Mouse (Mus musculus) left cerebral cortex, adult 18-20 months (tissue): ENCODE measurements around the gene Gm4894. TPM values are rescaled to one million over a fixed set of nuclear protein-coding genes. Genes with fewer than 3 reads are reported as not detected.

ENCODE experiments used
- DNase-seq, 2 experiments: peaks; one replicate each; pipeline ENCODE4 v3.0.0; 2021 to 2022; ENCODE audit warnings: low spot score in 2 of 2, mixed read lengths in 1 of 2
- long read RNA-seq, 2 experiments: library from polyadenylated mRNA; stranded (forward); transcript quantifications; one replicate each; pipeline ENCODE4 v2.0.0; 2021
- total RNA-seq, 2 experiments: library from RNA; stranded (reverse); gene quantifications; 2 replicates each; pipeline ENCODE4 v1.2.3; 2021

Gene Gm4894
- total RNA-seq: not detected
- long read RNA-seq, experiment 1: 0 reads
- long read RNA-seq, experiment 2: 0 reads

DNA sequence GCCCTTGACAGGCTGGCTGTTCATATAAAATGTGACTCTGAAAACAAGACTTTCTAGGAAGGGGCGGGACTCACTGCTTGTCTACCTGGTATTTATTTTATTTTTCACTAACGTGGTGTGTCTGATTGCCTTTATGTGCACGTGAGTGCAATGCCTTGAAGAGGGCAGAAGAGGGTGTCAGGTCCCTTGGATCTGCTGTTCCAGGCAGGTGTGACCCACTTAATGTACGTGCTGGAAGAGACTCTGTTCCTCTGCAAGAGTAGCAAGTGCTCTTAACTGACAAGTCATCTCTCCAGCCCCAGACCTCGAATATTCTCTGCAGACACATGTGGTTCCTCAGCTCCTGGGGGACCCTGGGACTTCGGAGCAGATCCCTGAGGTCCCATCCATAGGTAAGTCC, at the start of gene Gm4894:
Gm4894 (plus strand) TSS at position 301 of the 400 bp plus-strand sequence.
- no peak for DNase-seq

DNA sequence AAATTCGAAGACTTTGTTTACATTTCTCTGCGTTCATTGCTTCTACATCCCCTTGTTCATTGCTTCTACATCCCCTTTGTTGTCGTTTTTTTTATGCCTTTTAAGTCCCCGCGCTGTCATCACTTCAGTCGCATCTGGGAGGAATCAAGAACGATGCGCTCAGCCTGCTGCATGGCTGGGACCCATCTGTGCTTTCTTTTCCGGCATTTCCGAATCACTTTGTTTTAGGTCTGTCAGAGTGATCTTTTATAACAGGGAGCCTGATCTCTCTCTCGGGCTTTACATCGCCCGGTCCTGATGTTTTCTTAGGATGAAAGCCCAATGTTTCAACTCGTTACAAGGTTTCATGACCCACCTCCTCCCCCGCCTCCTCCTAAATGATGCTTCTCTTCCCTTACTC, 44.0 kb upstream of the Gm4894 start:
- DNase-seq: no peak

DNA sequence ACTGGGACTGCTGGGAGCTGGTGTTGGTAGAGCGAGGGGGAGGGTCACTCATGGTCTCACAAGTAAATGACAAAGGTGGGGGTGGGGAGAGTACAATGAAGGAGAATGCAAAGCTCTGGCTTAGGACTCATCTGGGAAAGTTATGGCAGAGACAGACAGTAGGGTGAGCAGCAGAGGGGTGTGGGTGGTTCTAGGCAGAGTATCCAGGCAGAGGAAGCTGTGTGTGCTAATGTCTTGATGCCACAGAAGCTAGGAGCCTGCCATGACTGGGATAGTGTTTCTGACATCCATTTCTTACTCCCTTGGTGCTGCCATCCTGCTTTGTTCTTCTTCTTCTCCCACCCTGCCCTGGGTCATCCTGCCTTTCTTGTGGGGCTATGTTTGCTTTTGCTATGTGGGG, 38.8 kb upstream of the Gm4894 start:
- no peak for DNase-seq

DNA sequence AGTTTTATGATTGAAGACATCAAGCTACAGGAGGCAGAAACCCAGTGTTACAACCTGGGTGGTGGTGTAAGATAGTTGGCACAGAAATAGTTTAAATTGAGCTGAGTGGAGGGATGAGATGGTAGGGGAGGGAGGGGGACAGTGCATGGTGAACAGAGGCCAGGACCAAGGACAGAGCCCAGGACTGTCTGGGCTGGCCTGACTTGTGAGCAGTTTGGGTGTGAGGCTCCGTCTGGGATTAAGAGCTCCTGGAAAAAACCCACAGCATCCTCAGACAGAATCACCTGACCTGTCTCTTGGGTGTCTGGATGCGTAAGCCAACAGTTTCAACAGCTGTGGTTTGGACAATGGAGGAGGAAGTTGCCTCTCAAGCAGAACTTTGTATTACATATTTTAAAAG, 35.6 kb upstream of the Gm4894 start:
- no peak for DNase-seq

DNA sequence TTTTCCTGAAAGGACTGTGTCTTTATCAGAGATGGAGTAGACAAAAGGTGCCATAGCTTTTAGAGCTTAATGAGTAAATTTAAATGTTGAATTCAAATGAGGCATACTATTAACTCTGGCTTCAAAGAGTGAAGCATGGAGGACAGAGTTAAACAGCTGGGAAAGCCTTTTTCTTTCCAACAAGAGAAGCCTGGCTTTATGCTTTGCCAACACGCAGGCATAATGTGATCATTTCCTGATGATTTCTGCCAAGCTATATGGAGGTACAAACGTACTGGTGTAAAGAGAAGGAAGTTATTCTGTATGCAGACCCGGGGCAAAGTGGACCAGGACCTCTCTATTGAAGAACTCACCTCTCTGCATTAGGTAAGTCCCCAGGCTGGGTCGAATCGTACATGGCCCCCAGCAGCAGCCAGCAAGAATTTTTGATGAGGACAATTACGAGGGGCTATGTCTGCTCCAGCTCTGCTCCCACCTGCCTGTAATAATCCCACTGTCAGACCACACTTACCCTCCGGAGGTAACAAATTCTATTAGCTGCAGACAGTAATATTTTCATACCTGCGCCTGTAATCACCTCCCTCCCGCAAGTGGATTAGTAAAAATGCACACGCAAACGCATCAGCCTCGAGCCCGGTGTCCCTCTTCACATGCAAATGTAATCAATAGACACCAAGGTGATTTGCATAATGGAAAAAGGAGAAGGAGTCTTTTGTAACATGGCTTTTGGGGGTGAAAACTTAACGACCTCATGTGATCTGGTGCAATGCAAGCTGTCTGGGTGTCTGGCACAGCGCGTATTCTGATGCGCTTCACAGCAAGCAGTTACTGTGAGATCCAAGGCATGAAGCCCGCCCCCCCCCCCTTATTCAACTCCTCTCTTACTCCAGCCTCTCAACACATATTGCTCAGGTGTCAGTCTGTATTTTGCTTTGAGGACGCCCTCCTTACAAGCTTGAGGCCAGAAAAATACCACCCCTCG, 32.4 kb upstream of the Gm4894 start:
- no peak for DNase-seq

DNA sequence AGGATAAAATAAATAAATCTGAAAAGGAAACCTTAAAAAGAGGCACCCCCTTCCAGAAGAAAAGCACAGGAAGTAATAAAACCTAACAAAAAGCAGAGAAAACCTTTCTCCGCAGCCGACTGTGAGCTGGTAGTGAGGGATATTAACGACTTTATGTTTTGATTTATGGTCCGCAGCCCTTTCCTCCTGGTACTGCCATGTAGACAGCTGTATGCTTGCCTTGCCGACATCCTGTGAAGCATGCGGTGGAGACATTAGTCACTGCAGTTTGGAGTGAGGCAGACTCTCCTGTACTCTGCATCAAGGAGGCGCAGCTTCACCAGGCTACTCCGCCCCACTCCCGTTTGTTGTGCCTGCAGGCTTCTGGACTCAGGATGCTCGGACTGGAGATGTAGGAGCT, 25.8 kb upstream of the Gm4894 start:
- no peak for DNase-seq

DNA sequence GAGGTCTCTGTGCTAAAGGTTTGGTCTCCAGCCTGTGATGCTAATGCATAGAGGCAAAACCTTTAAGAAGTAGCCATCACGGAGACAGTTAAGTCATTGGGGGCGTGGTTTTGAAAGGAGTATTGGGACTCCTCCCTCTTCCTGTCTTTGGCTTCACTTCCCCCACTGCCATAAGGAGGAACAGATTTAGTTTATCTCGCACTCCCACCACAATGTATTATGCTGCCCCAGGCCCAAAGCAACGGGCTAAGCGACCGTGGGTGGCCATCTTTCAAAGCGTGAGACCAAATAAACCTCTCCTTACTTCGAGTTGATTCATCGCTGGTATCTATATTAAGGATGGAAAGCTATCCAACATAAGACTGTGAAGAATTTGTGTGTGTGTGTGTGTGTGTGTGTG, 22.9 kb upstream of the Gm4894 start:
- peak; percentile 16 to 32 for DNase-seq

DNA sequence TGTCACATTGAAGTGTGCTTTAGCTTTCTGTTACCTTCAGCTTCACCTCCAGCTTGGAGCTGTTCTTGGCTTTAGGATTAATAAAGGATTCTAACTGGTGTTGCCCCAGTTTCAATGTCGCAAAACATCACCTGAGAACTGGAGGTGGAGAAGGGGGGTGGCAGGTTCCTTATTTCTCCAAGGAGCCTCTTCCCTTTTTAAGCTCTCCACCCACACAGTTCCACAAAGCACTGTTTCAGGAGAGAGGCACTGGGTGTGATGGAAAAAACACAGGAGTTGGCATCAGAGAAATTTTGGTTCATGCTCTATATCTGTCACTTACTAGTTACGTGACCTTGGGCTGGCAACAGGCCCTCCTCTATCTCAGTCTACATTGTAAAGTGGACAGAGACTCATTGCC, 21.3 kb upstream of the Gm4894 start:
- no peak for DNase-seq

DNA sequence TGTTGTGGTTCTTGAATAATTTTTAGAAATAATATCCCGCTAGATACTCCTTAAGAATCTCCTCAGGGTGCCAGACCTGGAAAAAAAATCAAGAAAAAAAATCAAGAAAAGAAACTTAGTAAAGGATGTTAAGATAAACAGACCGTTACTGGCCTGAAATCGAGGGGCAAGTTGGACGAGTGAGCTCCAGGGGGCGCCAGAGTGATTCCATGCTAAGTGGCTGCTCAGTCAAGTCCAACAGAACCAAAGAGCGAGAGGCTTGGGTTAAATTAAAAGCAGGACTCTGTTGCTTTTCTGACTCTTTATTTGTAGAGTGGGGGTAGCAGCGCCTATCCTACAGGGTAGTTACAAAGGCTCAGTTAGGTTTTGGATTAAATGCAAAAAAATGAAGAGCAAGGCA, 3.5 kb upstream of the Gm4894 start:
- DNase-seq: peak; percentile 70 to 81

DNA sequence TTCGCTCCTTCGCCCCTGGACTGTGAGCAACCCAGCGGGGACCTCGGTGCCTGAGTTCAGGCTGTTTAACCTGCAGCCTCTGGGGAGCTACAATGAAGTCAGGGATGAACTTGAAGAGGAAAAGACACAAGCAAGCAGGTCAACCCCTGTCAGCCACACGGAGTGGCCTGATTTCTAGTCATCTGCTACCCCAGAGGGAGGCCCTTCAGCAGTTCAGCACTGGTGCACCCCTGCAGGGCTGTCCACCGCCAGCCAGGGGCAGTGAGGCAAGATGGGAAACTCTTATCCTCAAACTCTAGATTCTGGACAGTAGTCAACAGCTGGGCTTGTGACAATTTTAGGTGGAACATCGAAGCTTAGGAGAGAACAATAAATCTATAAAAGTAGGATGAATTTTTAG, 18.6 kb downstream of the Gm4894 start:
- no peak for DNase-seq

DNA sequence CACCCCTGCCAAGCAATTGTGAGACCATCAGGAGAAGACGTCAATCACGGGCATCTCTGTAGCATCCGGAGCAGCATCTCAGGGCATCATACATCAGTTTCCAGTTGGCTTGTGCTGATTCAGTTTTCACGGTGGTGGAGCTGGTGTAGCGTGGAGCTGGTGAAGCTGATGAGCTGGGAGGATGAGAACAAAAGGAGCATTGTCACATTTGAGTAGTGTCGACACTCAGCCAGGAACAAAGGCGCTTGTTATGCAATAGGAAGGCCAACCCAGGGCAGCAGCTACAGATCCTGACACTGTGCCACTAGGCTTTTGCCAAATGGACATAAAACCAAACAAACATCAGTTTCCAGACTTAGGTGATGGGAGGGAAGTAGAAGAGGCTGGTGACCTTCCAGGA, 23.2 kb downstream of the Gm4894 start:
- peak; percentile 3 to 4 for DNase-seq

DNA sequence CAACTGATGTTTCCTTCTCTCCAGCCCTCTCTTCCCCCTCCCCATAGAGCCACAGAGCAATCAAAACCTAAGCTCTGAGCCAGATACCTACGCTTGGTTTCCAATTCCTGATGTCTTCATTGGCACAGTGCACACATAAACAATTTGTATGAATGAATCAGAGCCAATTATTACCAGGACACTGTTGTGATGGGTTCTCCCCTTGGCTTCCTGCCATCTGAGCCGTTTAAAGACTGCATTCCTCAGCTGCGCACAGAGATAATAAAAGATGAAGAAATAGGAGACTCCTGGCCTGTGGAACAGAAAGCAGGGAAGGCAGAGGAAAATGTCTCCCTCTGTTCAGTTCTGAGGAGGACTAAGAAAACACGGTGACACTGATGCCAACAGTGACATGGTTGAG, 25.6 kb downstream of the Gm4894 start:
- DNase-seq: no peak

DNA sequence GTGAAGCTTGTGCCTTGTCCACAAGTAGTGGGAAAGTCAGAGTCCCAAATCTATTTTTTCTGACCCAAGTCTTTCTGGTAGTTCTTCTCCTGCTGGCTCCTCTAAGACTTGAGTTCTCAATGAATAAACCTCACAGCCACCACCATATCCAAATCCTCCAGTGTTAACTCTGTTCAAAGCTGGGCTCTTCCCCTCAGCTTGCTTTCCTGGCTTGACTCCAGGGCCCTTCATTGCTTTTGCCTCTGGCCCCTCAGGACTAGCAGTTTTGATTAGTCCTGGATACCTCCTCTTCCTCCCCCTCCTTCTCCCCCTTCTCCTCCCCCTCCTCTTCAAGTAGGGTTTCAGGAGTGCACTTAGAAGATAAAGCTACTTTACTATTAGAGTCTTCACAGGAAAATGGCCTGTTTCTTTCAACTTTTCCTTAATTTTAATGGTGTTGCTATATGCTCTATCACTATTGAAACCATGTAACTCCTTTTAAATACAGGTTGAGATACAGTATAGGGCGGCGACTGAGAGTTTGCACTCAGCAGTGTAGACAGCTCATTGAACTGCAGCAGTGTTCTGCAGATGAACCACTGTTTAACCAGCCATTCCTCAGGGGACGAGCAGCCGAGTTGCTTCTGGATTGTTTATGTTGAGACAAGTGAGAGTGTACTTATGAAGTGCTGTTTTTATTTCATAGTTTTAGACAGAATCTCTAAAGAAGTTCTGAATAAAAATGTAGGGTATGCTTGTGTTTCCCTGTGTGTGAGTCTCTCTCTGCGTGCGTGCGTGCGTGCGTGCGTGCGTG, 26.4 kb downstream of the Gm4894 start:
- no peak for DNase-seq

DNA sequence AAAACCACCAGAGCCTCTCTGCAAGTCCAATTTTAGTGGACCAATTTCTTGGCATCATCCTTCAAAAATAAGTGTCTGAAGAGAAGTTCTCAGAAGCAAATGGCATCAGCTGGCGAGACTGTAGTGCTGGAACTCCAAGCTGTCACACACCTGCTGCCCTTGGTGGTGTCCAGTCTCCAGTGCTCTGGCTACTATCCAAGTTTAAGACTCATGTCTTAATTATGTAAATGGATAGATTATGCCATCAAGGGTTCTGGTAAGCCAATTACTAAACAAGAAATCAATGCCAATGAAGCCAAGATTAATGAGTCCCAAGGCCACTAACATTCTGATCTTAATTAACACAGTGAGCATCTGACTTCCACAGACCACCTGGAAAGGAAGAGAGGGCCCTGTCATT, 44.8 kb downstream of the Gm4894 start:
- no peak for DNase-seq

DNA sequence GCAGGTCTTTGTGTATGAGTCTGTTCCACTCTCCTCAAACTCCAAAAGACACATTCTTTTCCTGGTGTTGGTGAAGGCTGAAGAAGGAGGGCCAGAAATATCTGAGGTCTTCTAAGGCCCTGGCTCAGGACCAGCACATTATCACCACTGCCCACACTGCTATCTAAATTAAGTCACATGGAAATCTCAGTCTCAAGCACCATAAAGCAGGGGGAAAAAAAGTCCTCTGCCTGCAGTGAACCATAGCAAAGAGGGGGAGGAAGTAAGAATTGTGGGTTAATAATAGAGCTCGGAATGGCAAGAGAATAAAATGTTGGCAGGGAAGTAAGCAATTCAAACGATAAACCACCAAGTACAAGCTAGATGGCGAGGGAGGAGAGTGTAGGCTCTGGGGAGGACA, 57.2 kb downstream of the Gm4894 start:
- DNase-seq: peak in 1 of 2 experiments; percentile 6

DNA sequence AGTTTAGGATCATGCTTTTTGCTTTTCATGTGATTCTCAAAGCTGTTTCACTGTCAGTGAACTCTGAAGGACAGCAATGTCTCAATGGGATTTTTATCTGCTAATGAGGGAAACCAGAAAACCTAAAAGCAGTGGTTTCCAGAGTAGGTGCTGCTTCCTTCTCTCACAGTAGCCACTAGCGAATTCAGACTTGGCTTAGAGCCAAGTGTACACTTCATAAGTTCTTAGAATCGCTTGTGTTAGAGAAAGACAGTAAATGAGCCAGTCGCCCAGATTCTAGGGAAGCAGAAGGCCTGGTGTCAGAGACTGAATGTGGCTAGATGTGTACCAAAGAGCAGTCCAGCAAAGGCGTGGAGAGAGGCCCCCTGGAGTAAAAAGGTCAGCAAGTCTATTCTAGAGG, 60.5 kb downstream of the Gm4894 start:
- no peak for DNase-seq

DNA sequence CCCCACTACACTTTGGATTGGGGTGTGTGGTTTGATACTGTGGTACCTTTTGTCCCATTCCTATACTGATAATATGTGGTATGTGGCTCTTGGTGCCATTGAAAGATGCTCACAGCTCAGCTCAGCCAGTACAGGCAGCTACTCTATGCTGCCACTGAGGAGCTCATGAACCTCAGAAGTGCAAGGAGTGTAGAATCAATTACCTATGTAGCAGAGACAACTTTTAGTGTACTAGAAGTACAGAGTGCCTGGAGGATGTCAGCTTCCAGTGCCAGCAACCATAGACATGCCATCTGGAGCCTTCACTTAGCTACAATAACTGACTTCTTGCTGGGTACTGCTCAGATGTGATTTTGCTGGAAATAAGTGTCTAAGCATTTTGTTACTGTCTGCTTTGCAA, 68.3 kb downstream of the Gm4894 start:
- DNase-seq: no peak

Other genes starting within 250 kb of the Gm4894 start
- gene Zw10, start 194.9 kb upstream of the Gm4894 start, total RNA-seq: 10 to 100 TPM; 16.9 to 18.2 TPM
- gene Tmprss5, start 169.3 kb upstream of the Gm4894 start, total RNA-seq: 1 to 10 TPM in 1 of 2 experiments, under 1 TPM in 1; 0.45 to 1.3 TPM
- gene Drd2, start 90.1 kb downstream of the Gm4894 start, total RNA-seq: 10 to 100 TPM; 12.7 to 24.8 TPM
- gene Ankk1, start 176.5 kb downstream of the Gm4894 start, total RNA-seq: not detected
- gene Ttc12, start 235.7 kb downstream of the Gm4894 start, total RNA-seq: 1 to 10 TPM; 1.1 to 1.4 TPM